Mouse (Mus musculus) embryo, embryonic 9.5 days (tissue): ENCODE results near the gene Opa3.
A peak's percentile ranks its signal among the peaks of the same experiment; 100 is the strongest.

Source experiments
- DNase-seq: peaks from one replicate; pipeline ENCODE4 v3.0.0-alpha.2; 2017; ENCODE audit errors: extremely low spot score

The Opa3 gene

GRCm38 (mm10) chr7:19214940-19215339 lies 13.2 kb upstream of the Opa3 start:
- DNase-seq = no peak

- DNase-seq = no peak
Observed at GRCm38 (mm10) chr7:19217492-19217891, 10.6 kb upstream of the Opa3 start.

- DNase-seq = no peak
Observed at GRCm38 (mm10) chr7:19217944-19218343, 10.2 kb upstream of the Opa3 start.

- no peak for DNase-seq
Observed at GRCm38 (mm10) chr7:19220061-19220460, 8.1 kb upstream of the Opa3 start.

- no peak for DNase-seq
Observed at GRCm38 (mm10) chr7:19222189-19222588, 5.9 kb upstream of the Opa3 start.

GRCm38 (mm10) chr7:19222875-19223274 lies 5.3 kb upstream of the Opa3 start:
- no peak for DNase-seq

- no peak for DNase-seq
Observed at GRCm38 (mm10) chr7:19224933-19225332, 3.2 kb upstream of the Opa3 start.

- DNase-seq = peak; percentile 57
Observed at GRCm38 (mm10) chr7:19226817-19227797, 1.0 kb upstream of the Opa3 start.

- no peak for DNase-seq
Observed at GRCm38 (mm10) chr7:19228793-19229148, 637 bp downstream of the Opa3 start.

- DNase-seq = no peak
Observed at GRCm38 (mm10) chr7:19229404-19229803, 1.3 kb downstream of the Opa3 start.

- no peak for DNase-seq
Observed at GRCm38 (mm10) chr7:19230041-19230580, 2.0 kb downstream of the Opa3 start.

GRCm38 (mm10) chr7:19230899-19231298 lies 2.8 kb downstream of the Opa3 start:
- no peak for DNase-seq

GRCm38 (mm10) chr7:19231849-19232248 lies 3.7 kb downstream of the Opa3 start:
- no peak for DNase-seq

GRCm38 (mm10) chr7:19234652-19235051 lies 6.5 kb downstream of the Opa3 start:
- no peak for DNase-seq

GRCm38 (mm10) chr7:19235092-19235671 lies 7.0 kb downstream of the Opa3 start:
- no peak for DNase-seq

- no peak for DNase-seq
Observed at GRCm38 (mm10) chr7:19236411-19236810, 8.3 kb downstream of the Opa3 start.

- DNase-seq = no peak
Observed at GRCm38 (mm10) chr7:19238344-19238743, 10.2 kb downstream of the Opa3 start.

- peak; percentile 90 for DNase-seq
Observed at GRCm38 (mm10) chr7:19239423-19239822, 11.3 kb downstream of the Opa3 start.

GRCm38 (mm10) chr7:19239986-19240385 lies 11.9 kb downstream of the Opa3 start:
- DNase-seq = no peak

GRCm38 (mm10) chr7:19240905-19241463 lies 12.8 kb downstream of the Opa3 start:
- DNase-seq = no peak

GRCm38 (mm10) chr7:19242005-19242404 lies 13.9 kb downstream of the Opa3 start:
- no peak for DNase-seq

GRCm38 (mm10) chr7:19243858-19244257 lies 15.7 kb downstream of the Opa3 start:
- DNase-seq = no peak

- DNase-seq = no peak
Observed at GRCm38 (mm10) chr7:19245083-19245482, 16.9 kb downstream of the Opa3 start.
